Mouse (Mus musculus): ENCODE measurements at regions not wholly inside any gene's neighbourhood (a gene's known extent, or its start where the extent isn't known, plus 50 kb on each side); places are given as distances from the start of the nearest gene placed in this dataset.
"Not testable (repeated sequence)": the region's sequence is repeated elsewhere in the genome, so short reads cannot be mapped to it uniquely, and the experiment has no call there.

DNA sequence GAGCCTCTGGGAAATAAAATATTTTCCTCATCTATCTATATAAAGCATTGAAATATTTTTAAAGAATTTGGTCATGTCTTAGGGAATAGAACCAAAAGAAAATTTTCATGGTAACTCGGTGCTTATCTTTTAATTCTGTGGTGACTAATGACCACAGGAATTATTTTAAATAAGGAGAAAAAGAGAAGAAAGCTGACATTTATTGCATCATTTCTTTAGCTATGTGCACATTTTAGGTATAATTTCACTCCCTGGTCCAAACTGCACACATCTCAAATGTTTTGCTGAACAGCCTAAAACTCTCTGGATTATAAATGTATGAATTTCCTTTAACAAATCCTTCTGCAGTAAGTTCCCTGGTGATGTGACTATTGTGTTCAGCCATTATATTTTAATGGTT, 237.7 kb downstream of the Htr7 start:
- Histone ChIP-seq H3K27ac (ENCODE audit: insufficient read depth, low read length) (no peak overlapping the region), H3K4me1 (ENCODE audit: control insufficient read depth, insufficient read depth, low read length) (no peaks in the 10 kb centered on the region), H3K4me3 (ENCODE audit: insufficient read depth, low read length) (no peak overlapping the region)
- no peak for TF ChIP-seq POLR2A (IDR thresholded peaks at IDR 0.05; ENCODE audit: extremely low read depth, insufficient read depth, low read length)
- TF ChIP-seq CTCF (IDR thresholded peaks at IDR 0.05; ENCODE audit: extremely low read depth, insufficient read depth, low read length): no peak

GRCm38 (mm10) chr19:35794661-35795060, 262.6 kb downstream of the Htr7 start:
- H3K4me3 ChIP-seq (ENCODE audit: insufficient read depth, low read length): no peak overlapping the region
- no peak for TF ChIP-seq POLR2A (IDR thresholded peaks at IDR 0.05; ENCODE audit: extremely low read depth, insufficient read depth, low read length)
- TF ChIP-seq CTCF (IDR thresholded peaks at IDR 0.05; ENCODE audit: extremely low read depth, insufficient read depth, low read length): no peak
- no peaks in the 10 kb centered on the region for H3K4me1 ChIP-seq (ENCODE audit: control insufficient read depth, insufficient read depth, low read length)

GRCm38 (mm10) chr19:35787246-35788021, 269.9 kb downstream of the Htr7 start:
- Histone ChIP-seq H3K4me1 (ENCODE audit: control insufficient read depth, insufficient read depth, low read length) (no peaks in the 10 kb centered on the region), H3K4me3 (ENCODE audit: insufficient read depth, low read length) (no peak overlapping the region), H3K27ac (ENCODE audit: insufficient read depth, low read length) (no peak overlapping the region)
- TF ChIP-seq POLR2A (IDR thresholded peaks at IDR 0.05; ENCODE audit: extremely low read depth, insufficient read depth, low read length) (no peak), CTCF (IDR thresholded peaks at IDR 0.05; ENCODE audit: extremely low read depth, insufficient read depth, low read length) (no peak)

More at GRCm38 (mm10) chr19:35794661-35795060, 262.6 kb downstream of the Htr7 start:
- no peak overlapping the region for H3K27ac ChIP-seq (ENCODE audit: insufficient read depth, low read length)

GRCm38 (mm10) chr19:35761750-35762149, 295.6 kb downstream of the Htr7 start:
- H3K4me1 ChIP-seq (ENCODE audit: control insufficient read depth, insufficient read depth, low read length); H3K4me3 ChIP-seq (ENCODE audit: insufficient read depth, low read length); H3K27ac ChIP-seq (ENCODE audit: insufficient read depth, low read length): not testable (repeated sequence)

DNA sequence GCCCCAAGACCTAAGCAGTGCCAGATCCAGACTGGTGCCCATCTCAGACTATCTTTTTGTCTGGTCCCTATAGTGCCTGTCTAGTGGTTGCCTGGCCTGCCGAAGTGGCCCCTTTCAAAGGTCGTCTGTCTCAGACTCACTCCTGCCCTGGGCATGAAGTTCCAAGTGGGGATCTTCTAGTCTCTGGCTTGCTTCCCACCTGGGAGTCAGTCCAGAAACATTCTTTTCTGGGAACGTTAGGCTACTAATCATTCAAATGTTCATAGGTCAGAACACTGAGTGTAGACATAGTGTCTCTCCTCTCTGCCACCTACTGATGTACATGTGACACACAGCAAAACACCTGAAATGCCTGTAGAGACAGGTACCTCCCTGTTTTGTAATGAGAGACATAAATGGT, 297.6 kb downstream of the Htr7 start:
- H3K27ac ChIP-seq (ENCODE audit: insufficient read depth, low read length): no peak overlapping the region
- TF ChIP-seq CTCF (IDR thresholded peaks at IDR 0.05; ENCODE audit: extremely low read depth, insufficient read depth, low read length) (no peak), POLR2A (IDR thresholded peaks at IDR 0.05; ENCODE audit: extremely low read depth, insufficient read depth, low read length) (no peak)
- H3K4me3 ChIP-seq (ENCODE audit: insufficient read depth, low read length): no peak overlapping the region
- H3K4me1 ChIP-seq (ENCODE audit: control insufficient read depth, insufficient read depth, low read length): no peaks in the 10 kb centered on the region

DNA sequence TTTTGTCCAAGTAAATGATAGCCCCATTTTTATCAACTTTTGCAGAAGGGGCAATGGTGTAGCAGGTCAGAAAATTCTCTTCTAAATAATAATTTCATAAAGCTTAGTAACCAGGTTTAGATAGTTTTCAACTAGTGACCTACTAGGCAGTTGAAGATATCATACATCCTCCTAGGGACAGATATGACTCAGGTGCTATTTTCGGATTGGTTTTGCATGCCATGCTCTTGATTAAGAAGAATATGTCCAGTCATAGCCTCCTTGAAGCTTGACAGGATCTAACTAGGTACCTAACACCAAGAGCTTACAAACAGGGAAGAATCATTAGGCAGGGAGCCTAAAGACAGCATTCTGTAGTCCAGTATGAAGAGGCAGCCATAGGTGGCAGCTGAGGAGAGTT, 301.8 kb downstream of the Htr7 start:
- H3K27ac ChIP-seq (ENCODE audit: insufficient read depth, low read length): no peak overlapping the region
- no peak overlapping the region for H3K4me3 ChIP-seq (ENCODE audit: insufficient read depth, low read length)
- TF ChIP-seq CTCF (IDR thresholded peaks at IDR 0.05; ENCODE audit: extremely low read depth, insufficient read depth, low read length) (no peak), POLR2A (IDR thresholded peaks at IDR 0.05; ENCODE audit: extremely low read depth, insufficient read depth, low read length) (no peak)
- H3K4me1 ChIP-seq (ENCODE audit: control insufficient read depth, insufficient read depth, low read length): no peaks in the 10 kb centered on the region

DNA sequence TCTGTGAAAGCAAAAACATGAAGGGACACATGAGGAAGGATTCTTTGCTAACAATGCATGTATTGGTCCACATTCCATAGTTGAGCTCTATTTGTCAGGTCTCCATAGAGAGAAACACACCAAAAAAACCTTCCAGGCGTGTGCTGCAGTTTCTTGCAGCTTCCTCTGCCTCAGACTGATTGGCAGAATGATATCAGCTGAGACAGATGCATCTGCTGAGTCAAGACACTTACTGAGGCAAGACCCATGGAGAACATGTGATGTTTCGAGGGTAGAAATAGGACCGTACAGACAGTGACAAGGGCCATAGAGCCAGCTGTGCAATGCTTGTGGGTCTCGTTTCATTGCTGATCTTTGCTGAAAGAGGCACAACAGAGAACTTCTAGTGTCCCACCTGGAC, 321.6 kb downstream of the Htr7 start:
- TF ChIP-seq POLR2A (IDR thresholded peaks at IDR 0.05; ENCODE audit: extremely low read depth, insufficient read depth, low read length): no peak
- Histone ChIP-seq H3K27ac (ENCODE audit: insufficient read depth, low read length) (no peak overlapping the region), H3K4me3 (ENCODE audit: insufficient read depth, low read length) (no peak overlapping the region)

DNA sequence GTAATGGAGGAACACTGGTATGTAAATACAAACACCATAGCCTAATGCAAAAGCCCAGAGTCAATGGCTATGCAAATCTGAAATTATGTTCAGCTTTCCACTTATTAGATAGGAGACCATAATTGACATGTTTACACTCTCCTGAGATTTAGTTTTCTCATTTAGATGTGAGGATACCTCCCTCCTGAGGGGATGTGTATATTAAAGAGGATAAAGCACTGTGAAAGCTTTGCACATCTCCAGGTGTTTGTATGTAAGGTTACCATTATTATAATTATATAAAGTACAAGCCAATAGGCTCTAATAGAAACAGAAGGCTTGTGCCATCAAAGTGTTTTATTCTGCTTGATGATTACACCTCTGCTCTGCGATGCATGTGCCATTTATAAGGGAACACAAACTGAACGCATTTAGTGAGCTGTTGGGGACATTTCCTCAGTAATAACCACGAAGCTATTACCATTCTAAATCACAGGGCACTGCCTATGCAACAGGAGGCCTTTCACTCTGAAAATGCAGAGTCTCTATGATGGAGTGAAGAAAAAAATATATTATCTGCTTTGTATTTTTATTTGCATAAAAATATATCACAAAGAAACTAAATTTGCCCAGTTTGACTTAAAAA, 328.8 kb downstream of the Htr7 start:
- H3K4me3 ChIP-seq (ENCODE audit: insufficient read depth, low read length): no peak overlapping the region
- TF ChIP-seq POLR2A (IDR thresholded peaks at IDR 0.05; ENCODE audit: extremely low read depth, insufficient read depth, low read length) (no peak), CTCF (IDR thresholded peaks at IDR 0.05; ENCODE audit: extremely low read depth, insufficient read depth, low read length) (no peak)
- H3K27ac ChIP-seq (ENCODE audit: insufficient read depth, low read length): no peak overlapping the region
- no peaks in the 10 kb centered on the region for H3K4me1 ChIP-seq (ENCODE audit: control insufficient read depth, insufficient read depth, low read length)

More for the DNA sequence above, 321.6 kb downstream of the Htr7 start:
- no peaks in the 10 kb centered on the region for H3K4me1 ChIP-seq (ENCODE audit: control insufficient read depth, insufficient read depth, low read length)

All from cortical plate, adult 2 months (tissue).